Mouse (Mus musculus): ENCODE data around the gene Rrp1b.
"Not testable (repeated sequence)": the region's sequence is repeated elsewhere in the genome, so short reads cannot be mapped to it uniquely, and the experiment has no call there.

Gene Rrp1b

GRCm38 (mm10) chr17:32075164-32075563, 39.3 kb downstream of the Rrp1b start:
- in situ Hi-C loops (cut with MboI, MseI) = no loop called here

- in situ Hi-C loops (cut with MboI, MseI) = no loop called here
These were observed 47.5 kb downstream of the Rrp1b start for GRCm38 (mm10) chr17:32083351-32083750.

GRCm38 (mm10) chr17:32087069-32087468, 51.2 kb downstream of the Rrp1b start:
- in situ Hi-C loops (cut with MboI, MseI) = no loop called here

GRCm38 (mm10) chr17:32091032-32091363, 55.1 kb downstream of the Rrp1b start:
- in situ Hi-C loops (cut with MboI, MseI) = no loop called here

- in situ Hi-C loops (cut with MboI, MseI) = not testable (repeated sequence)
These were observed 55.7 kb downstream of the Rrp1b start for GRCm38 (mm10) chr17:32091364-32092240.

GRCm38 (mm10) chr17:32092241-32092619, 56.3 kb downstream of the Rrp1b start:
- in situ Hi-C loops (cut with MboI, MseI) = no loop called here

GRCm38 (mm10) chr17:32092895-32093294, 57.0 kb downstream of the Rrp1b start:
- in situ Hi-C loops (cut with MboI, MseI) = no loop called here

- in situ Hi-C loops (cut with MboI, MseI) = no loop called here
These were observed 61.8 kb downstream of the Rrp1b start for GRCm38 (mm10) chr17:32097676-32098075.

GRCm38 (mm10) chr17:32098905-32099304, 63.0 kb downstream of the Rrp1b start:
- in situ Hi-C loops (cut with MboI, MseI) = not testable (repeated sequence)

- in situ Hi-C loops (cut with MboI, MseI) = no loop called here
These were observed 63.7 kb downstream of the Rrp1b start for GRCm38 (mm10) chr17:32099574-32099942.

- in situ Hi-C loops (cut with MboI, MseI) = no loop called here
These were observed 64.2 kb downstream of the Rrp1b start for GRCm38 (mm10) chr17:32099943-32100586.

GRCm38 (mm10) chr17:32103054-32103453, 67.2 kb downstream of the Rrp1b start:
- in situ Hi-C loops (cut with MboI, MseI) = no loop called here

- in situ Hi-C loops (cut with MboI, MseI) = no loop called here
These were observed 70.5 kb downstream of the Rrp1b start for GRCm38 (mm10) chr17:32106358-32106757.

- in situ Hi-C loops (cut with MboI, MseI) = no loop called here
These were observed 72.0 kb downstream of the Rrp1b start for GRCm38 (mm10) chr17:32107877-32108276.

- in situ Hi-C loops (cut with MboI, MseI) = not testable (repeated sequence)
These were observed 72.6 kb downstream of the Rrp1b start for GRCm38 (mm10) chr17:32108320-32109011.

- in situ Hi-C loops (cut with MboI, MseI) = no loop called here
These were observed 73.5 kb downstream of the Rrp1b start for GRCm38 (mm10) chr17:32109201-32109940.

GRCm38 (mm10) chr17:32110424-32110823, 74.5 kb downstream of the Rrp1b start:
- in situ Hi-C loops (cut with MboI, MseI) = no loop called here

GRCm38 (mm10) chr17:32110980-32111780, 75.3 kb downstream of the Rrp1b start:
- in situ Hi-C loops (cut with MboI, MseI) = no loop called here
